Mouse (Mus musculus): Measurements from ENCODE around the gene Rsl1d1. TPM values are rescaled to one million over a fixed set of nuclear protein-coding genes. Genes with fewer than 3 reads are reported as not detected.

Rsl1d1 gene
- 125 TPM for polyA plus RNA-seq (2014; fragmentation: Illumina TruSeq; extraction: RNeasy Lipid Tissue Mini Kit (QIAGEN cat#74804); ENCODE audit: low replicate concordance)

GRCm38 (mm10) chr16:11202571-11203554 lies at the start of gene Rsl1d1:
TSS of gene Rsl1d1 (minus strand) at chr16:11203331.

GRCm38 (mm10) chr16:11176208-11176883 lies 26.8 kb downstream of the Rsl1d1 start, which contains the start of gene Zc3h7a:
TSS of gene Zc3h7a (minus strand) at chr16:11176393.

Other genes starting within 250 kb of the Rsl1d1 start
- 3.4 TPM for gene Snn, start 142.4 kb downstream of the Rsl1d1 start, polyA plus RNA-seq (2014; fragmentation: Illumina TruSeq; extraction: RNeasy Lipid Tissue Mini Kit (QIAGEN cat#74804); ENCODE audit: low replicate concordance)
- 66.4 TPM for gene Litaf, start 137.2 kb downstream of the Rsl1d1 start, polyA plus RNA-seq (2014; fragmentation: Illumina TruSeq; extraction: RNeasy Lipid Tissue Mini Kit (QIAGEN cat#74804); ENCODE audit: low replicate concordance)
- gene Txndc11, start 68.7 kb downstream of the Rsl1d1 start, polyA plus RNA-seq (2014; fragmentation: Illumina TruSeq; extraction: RNeasy Lipid Tissue Mini Kit (QIAGEN cat#74804); ENCODE audit: low replicate concordance) = 14.9 TPM
- gene Zc3h7a, start 26.9 kb downstream of the Rsl1d1 start, polyA plus RNA-seq (2014; fragmentation: Illumina TruSeq; extraction: RNeasy Lipid Tissue Mini Kit (QIAGEN cat#74804); ENCODE audit: low replicate concordance) = 544 TPM
- 341 TPM for gene Gspt1, start 51.0 kb upstream of the Rsl1d1 start, polyA plus RNA-seq (2014; fragmentation: Illumina TruSeq; extraction: RNeasy Lipid Tissue Mini Kit (QIAGEN cat#74804); ENCODE audit: low replicate concordance)
- gene Tnfrsf17, start 110.5 kb upstream of the Rsl1d1 start, polyA plus RNA-seq (2014; fragmentation: Illumina TruSeq; extraction: RNeasy Lipid Tissue Mini Kit (QIAGEN cat#74804); ENCODE audit: low replicate concordance) = not detected
- gene Snx29, start 119.6 kb upstream of the Rsl1d1 start, polyA plus RNA-seq (2014; fragmentation: Illumina TruSeq; extraction: RNeasy Lipid Tissue Mini Kit (QIAGEN cat#74804); ENCODE audit: low replicate concordance) = 1.5 TPM

Measured in small intestine, adult 10 weeks (tissue).